Mouse (Mus musculus): ENCODE data around the gene Smn1. TPM values are rescaled to one million over a fixed set of nuclear protein-coding genes. Genes with fewer than 3 reads are reported as not detected.
"Not testable (repeated sequence)": the region's sequence is repeated elsewhere in the genome, so short reads cannot be mapped to it uniquely, and the experiment has no call there.

Smn1 gene
- total and polyA plus RNA-seq, 3 experiments, result 31.2 to 122 (median 35.0) TPM

GRCm38 (mm10) chr13:100152659-100153058 is 28.0 kb downstream of the Smn1 start:
- H3K9ac ChIP-seq (ENCODE audit: insufficient read depth, low read depth), result peak overlapping the region; percentile 51; the same call in 1 of the 2 replicates
- peaks cover 16 to 67% of the 10 kb centered on the region in 2 experiments for H3K36me3 ChIP-seq (replicated peaks in 1 of 2; ENCODE audit: control insufficient read depth in 1 of 2, insufficient read depth in 1 of 2, low read length in 1 of 2)
- no peak overlapping the region; the same call in 1 of the 2 replicates for H3K27ac ChIP-seq (ENCODE audit: insufficient read depth, low read depth)
- dilution Hi-C loops (cut with MboI; ENCODE audit: extremely low pct_ligation_motif_present, extremely low pct_unique_long_range_greater_than_20kb, low sequenced_read_pairs) (no loop called here), in situ Hi-C loops (cut with MboI; ENCODE audit: low pct_ligation_motif_present, low pct_unique_long_range_greater_than_20kb, low sequenced_read_pairs) (no loop called here)
- no peaks in the 10 kb centered on the region for H3K79me2 ChIP-seq (replicated peaks; ENCODE audit: control insufficient read depth, extremely low read depth, insufficient read depth, poor library complexity, severe bottlenecking)
- H3K4me1 ChIP-seq (ENCODE audit: control insufficient read depth in 1 of 2, insufficient read depth in 2 of 2), result peaks cover 6 to 14% of the 10 kb centered on the region in 2 experiments; a peak in 2 of 4 replicates
- H3K4me3 ChIP-seq (replicated peaks in 1 of 3; ENCODE audit: low read depth in 2 of 3, low read length in 2 of 3, poor library complexity in 1 of 3), result no peak overlapping the region
- no peaks in the 10 kb centered on the region for H3K27me3 ChIP-seq (replicated peaks)
- peak; percentile 57 for DNase-seq (ENCODE audit: extremely low read depth)
- TF ChIP-seq ELF1 (IDR thresholded peaks at IDR 0.05; ENCODE audit: low read depth, low read length), result peak; percentile 33; the same call in 1 of the 2 replicates
- TF ChIP-seq EP300 (IDR thresholded peaks at IDR 0.05; ENCODE audit: low read length), result peak; percentile 73
- peak; percentile 86 for TF ChIP-seq IRF4 (IDR thresholded peaks at IDR 0.05; ENCODE audit: low read depth, low read length)
- TF ChIP-seq JUND (conservative IDR thresholded peaks at IDR 0.05; ENCODE audit: low read depth, low read length), result no peak
- no peak overlapping the region for H3K4me2 ChIP-seq (ENCODE audit: insufficient read depth, low read depth, poor library complexity, severe bottlenecking)
- H3K9me3 ChIP-seq (replicated peaks; ENCODE audit: low read length), result no peaks in the 10 kb centered on the region

- dilution Hi-C loops (cut with MboI; ENCODE audit: extremely low pct_ligation_motif_present, extremely low pct_unique_long_range_greater_than_20kb, low sequenced_read_pairs), result no loop called here
- in situ Hi-C loops (cut with MboI; ENCODE audit: low pct_ligation_motif_present, low pct_unique_long_range_greater_than_20kb, low sequenced_read_pairs), result no loop called here
- H3K27me3 ChIP-seq (replicated peaks), result no peaks in the 10 kb centered on the region
- no peak overlapping the region for H3K27ac ChIP-seq (ENCODE audit: insufficient read depth, low read depth)
- peaks cover 5 to 51% of the 10 kb centered on the region in 2 experiments for H3K36me3 ChIP-seq (replicated peaks in 1 of 2; ENCODE audit: control insufficient read depth in 1 of 2, insufficient read depth in 1 of 2, low read length in 1 of 2)
- no peaks in the 10 kb centered on the region for H3K9me3 ChIP-seq (replicated peaks; ENCODE audit: low read length)
- no peak overlapping the region for H3K4me3 ChIP-seq (replicated peaks in 1 of 3; ENCODE audit: low read depth in 2 of 3, low read length in 2 of 3, poor library complexity in 1 of 3)
- no peak for TF ChIP-seq USF1 (IDR thresholded peaks at IDR 0.05; ENCODE audit: low read depth, low read length)
- no peak for TF ChIP-seq KAT2A (IDR thresholded peaks at IDR 0.05; ENCODE audit: insufficient replicate concordance, low read length)
- TF ChIP-seq CHD2 (IDR thresholded peaks at IDR 0.05; ENCODE audit: low read length), result no peak
- no peak for TF ChIP-seq TBP (conservative IDR thresholded peaks at IDR 0.05; ENCODE audit: low read depth, low read length)
- no peak for TF ChIP-seq BHLHE40 (IDR thresholded peaks at IDR 0.05; ENCODE audit: low read depth, low read length)
- TF ChIP-seq CTCF (conservative IDR thresholded peaks at IDR 0.05 in 1 of 2, IDR thresholded peaks at IDR 0.05 in 1 of 2; ENCODE audit: low read depth in 2 of 2, low read length in 2 of 2), result no peak
- no peak for TF ChIP-seq JUN (IDR thresholded peaks at IDR 0.05; ENCODE audit: insufficient read depth, low read depth, low read length)
- TF ChIP-seq RAD21 (IDR thresholded peaks at IDR 0.05; ENCODE audit: low read depth, low read length), result no peak
- no peak for TF ChIP-seq MYC (IDR thresholded peaks at IDR 0.05; ENCODE audit: low read depth, low read length)
- no peak for TF ChIP-seq ZC3H11A (IDR thresholded peaks at IDR 0.05; ENCODE audit: low read depth, low read length)
- no peak for TF ChIP-seq ZNF384 (IDR thresholded peaks at IDR 0.05; ENCODE audit: low read depth, low read length)
- TF ChIP-seq ZKSCAN1 (IDR thresholded peaks at IDR 0.05; ENCODE audit: borderline replicate concordance, low read depth, low read length), result no peak
- no peak for TF ChIP-seq CHD1 (IDR thresholded peaks at IDR 0.05; ENCODE audit: low read depth, low read length)
- TF ChIP-seq ELF1 (IDR thresholded peaks at IDR 0.05; ENCODE audit: low read depth, low read length), result no peak
- no peak for TF ChIP-seq TCF12 (IDR thresholded peaks at IDR 0.05; ENCODE audit: low read depth, low read length)
- TF ChIP-seq PAX5 (IDR thresholded peaks at IDR 0.05; ENCODE audit: low read length), result no peak
- TF ChIP-seq E2F4 (IDR thresholded peaks at IDR 0.05; ENCODE audit: insufficient replicate concordance, low read depth, low read length), result no peak
- no peak for TF ChIP-seq MAX (IDR thresholded peaks at IDR 0.05; ENCODE audit: low read length)
- no peak overlapping the region for H3K9ac ChIP-seq (ENCODE audit: insufficient read depth, low read depth)
- H3K4me1 ChIP-seq (ENCODE audit: control insufficient read depth in 1 of 2, insufficient read depth in 2 of 2), result peaks cover 6 to 14% of the 10 kb centered on the region in 2 experiments; a peak in 2 of 4 replicates
- H3K79me2 ChIP-seq (replicated peaks; ENCODE audit: control insufficient read depth, extremely low read depth, insufficient read depth, poor library complexity, severe bottlenecking), result no peaks in the 10 kb centered on the region
- H3K4me2 ChIP-seq (ENCODE audit: insufficient read depth, low read depth, poor library complexity, severe bottlenecking), result no peak overlapping the region
- DNase-seq (ENCODE audit: extremely low read depth), result no peak
These were observed 32.0 kb downstream of the Smn1 start for GRCm38 (mm10) chr13:100156624-100157023.

- H3K9me3 ChIP-seq (replicated peaks; ENCODE audit: low read length); H3K79me2 ChIP-seq (replicated peaks; ENCODE audit: control insufficient read depth, extremely low read depth, insufficient read depth, poor library complexity, severe bottlenecking); DNase-seq (ENCODE audit: extremely low read depth); H3K4me1 ChIP-seq (ENCODE audit: control insufficient read depth in 1 of 2, insufficient read depth in 2 of 2); in situ Hi-C loops (cut with MboI; ENCODE audit: low pct_ligation_motif_present, low pct_unique_long_range_greater_than_20kb, low sequenced_read_pairs); H3K9ac ChIP-seq (ENCODE audit: insufficient read depth, low read depth); H3K4me3 ChIP-seq (replicated peaks in 1 of 3; ENCODE audit: low read depth in 2 of 3, low read length in 2 of 3, poor library complexity in 1 of 3); dilution Hi-C loops (cut with MboI; ENCODE audit: extremely low pct_ligation_motif_present, extremely low pct_unique_long_range_greater_than_20kb, low sequenced_read_pairs); H3K27ac ChIP-seq (ENCODE audit: insufficient read depth, low read depth); H3K4me2 ChIP-seq (ENCODE audit: insufficient read depth, low read depth, poor library complexity, severe bottlenecking); H3K27me3 ChIP-seq (replicated peaks): not testable (repeated sequence)
- H3K36me3 ChIP-seq (replicated peaks in 1 of 2; ENCODE audit: control insufficient read depth in 1 of 2, insufficient read depth in 1 of 2, low read length in 1 of 2), result peaks cover 22 to 59% of the 10 kb centered on the region in 2 experiments
These were observed 36.7 kb downstream of the Smn1 start for GRCm38 (mm10) chr13:100161171-100161870.

All from CH12.LX (cell line).